Mouse (Mus musculus) frontal cortex, postnatal 36 days (tissue): ENCODE results near the gene Ifi27l2b.

ENCODE experiments used
- DNase-seq, 2 experiments: peaks; one replicate each; pipeline ENCODE4 v3.0.0; 2022; ENCODE audit warnings: low spot score in 2 of 2

Gene Ifi27l2b

DNA sequence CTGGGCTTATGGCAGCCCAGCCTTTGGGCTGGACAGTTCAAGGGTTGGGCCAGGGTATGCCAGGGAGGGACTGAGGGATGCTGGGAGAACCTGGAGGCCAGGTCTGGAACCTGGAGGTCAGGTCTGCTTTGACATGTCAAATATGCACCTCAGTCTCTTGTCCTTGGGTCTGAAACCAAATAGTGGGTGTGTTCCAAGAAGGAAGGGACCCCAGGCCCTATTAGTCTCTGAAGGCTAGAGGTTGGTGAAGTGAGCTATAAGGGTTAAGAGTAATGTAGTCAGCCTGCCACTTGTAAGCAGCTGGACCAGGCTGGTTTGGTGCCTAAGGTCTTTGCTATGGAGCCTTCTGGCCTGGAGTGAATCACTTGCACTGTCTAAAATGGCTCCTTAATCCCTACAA, 22.2 kb downstream of the Ifi27l2b start:
- no peak for DNase-seq

DNA sequence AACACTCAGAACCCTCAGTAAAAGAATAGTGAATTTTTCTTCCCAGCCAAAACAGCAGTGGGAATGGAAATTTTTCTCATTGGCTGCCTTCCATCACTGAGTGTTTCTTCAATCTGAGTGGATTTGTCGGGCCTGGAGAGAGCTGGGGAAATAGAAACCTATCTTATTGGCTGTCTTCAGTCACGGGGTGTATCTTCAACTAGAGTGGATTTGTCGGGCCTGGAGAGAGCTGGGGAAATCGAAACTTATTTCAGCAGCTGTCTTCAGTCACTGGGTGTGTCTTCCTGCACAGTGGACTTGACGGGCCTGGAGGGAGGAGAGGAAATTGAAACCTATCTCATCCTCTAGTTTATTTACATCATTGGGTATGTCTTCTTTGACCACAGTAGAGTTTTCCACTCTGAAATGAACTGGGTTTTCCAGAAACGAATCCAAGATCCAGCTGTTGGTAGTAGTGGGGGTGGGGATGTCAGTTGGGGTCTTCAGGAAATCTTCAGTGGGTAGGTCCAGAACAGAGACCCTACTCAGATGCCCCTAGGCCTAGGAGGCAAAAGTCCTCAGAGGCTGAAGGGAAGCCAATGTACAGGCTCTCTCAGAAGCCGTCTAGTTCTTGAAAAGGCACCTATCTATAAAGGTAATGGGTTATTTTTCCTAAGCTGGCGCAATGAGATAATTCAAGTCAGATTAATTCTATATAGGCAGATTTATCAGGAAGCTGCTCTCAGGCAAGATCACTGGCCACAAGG, 22.9 kb downstream of the Ifi27l2b start, which contains the start of gene Ifi27:
TSS of gene Ifi27 (plus strand) at position 226 of the 746 bp plus-strand sequence.
- peak; percentile 37 to 68 for DNase-seq

- no peak for DNase-seq
Observed at GRCm38 (mm10) chr12:103433430-103433829, 23.6 kb downstream of the Ifi27l2b start.

GRCm38 (mm10) chr12:103426710-103427109, 30.3 kb downstream of the Ifi27l2b start:
- no peak for DNase-seq

DNA sequence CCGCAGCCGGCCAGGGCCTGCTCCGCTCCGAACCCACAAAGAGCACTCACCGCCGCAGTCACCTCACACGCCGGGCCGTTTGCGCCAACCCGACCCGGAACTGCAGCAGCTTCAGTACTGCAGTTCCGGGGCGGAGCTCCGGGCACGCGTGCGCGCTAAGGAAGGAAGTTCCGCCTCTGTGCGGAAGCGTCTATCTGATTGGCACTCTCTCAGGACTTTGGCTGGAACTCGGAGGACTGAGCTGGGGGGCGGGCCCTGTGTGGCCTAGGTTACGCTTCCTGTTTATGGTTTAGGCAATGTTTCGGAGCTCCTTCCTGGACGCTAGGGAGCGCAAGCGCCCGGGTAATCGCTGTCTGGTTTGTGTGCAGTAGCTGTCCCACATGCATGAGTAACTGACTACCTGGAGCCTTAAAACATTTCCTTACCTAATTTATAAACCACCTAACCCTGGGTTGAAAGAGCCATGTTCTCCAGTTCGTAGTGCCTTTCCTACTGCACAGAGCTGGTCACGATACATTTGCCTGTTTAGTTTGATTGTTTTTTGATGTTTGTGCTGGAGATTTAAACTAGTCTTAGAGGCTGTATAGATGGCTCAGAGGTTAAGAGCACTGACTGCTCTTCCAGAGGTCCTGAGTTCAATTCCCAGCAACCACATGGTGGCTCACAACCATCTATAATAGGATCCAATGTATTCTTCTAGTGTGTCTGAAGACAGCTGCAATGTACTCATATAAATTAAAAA, 31.1 kb downstream of the Ifi27l2b start, which contains the start of gene Ddx24:
TSS of gene Ddx24 (minus strand) at position 102 of the 742 bp plus-strand sequence.
- DNase-seq: peak; percentile 96 to 99

DNA sequence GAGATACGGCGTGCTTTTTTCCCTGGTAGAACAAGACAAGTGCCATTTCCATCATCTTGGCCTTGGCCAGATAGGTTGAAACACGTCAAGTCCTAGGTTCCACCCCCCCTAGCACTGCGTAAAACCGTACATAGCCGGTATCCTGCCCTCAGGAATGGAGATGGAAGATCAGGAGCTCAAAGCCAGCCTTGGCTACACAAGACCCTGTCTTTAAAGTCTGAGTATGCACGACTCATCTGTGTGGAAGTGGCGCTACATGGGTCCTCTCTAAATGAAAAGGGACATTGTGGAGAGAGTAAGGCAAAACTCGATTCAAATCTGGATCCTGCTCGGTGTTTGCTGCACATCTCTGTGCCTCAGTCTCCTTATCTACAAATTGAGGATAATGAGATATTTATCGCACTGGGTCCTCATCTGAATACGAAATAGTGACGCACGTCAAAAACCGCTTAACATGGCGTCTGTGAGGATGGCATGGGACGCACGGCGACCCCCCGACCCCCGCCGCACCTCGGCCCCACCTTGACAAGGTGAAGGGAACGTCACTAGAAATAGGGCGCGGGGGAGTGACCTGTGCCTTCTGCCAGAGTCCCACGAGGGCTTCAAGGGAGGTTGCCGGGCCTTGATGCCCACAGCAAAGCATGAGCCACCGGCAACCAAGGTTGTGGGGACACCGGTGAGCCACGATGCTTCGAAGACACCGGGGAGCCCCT, 31.9 kb downstream of the Ifi27l2b start:
- no peak for DNase-seq

GRCm38 (mm10) chr12:103408144-103408543, 48.9 kb downstream of the Ifi27l2b start:
- peak; percentile 65 to 75 for DNase-seq

- DNase-seq: no peak
Observed at GRCm38 (mm10) chr12:103407720-103408119, 49.3 kb downstream of the Ifi27l2b start, which contains the start of gene 9330161L09Rik. 9330161L09Rik (minus strand) TSS chr12:103407820.

GRCm38 (mm10) chr12:103404131-103404530, 52.9 kb downstream of the Ifi27l2b start:
- DNase-seq: no peak
